Mouse (Mus musculus) embryonic facial prominence, embryonic 10.5 days (tissue): ENCODE results near the gene Ncaph. TPM values are rescaled to one million over a fixed set of nuclear protein-coding genes. Genes with fewer than 3 reads are reported as not detected.
"Not testable (repeated sequence)": the region's sequence is repeated elsewhere in the genome, so short reads cannot be mapped to it uniquely, and the experiment has no call there.

Experiments used
- DNase-seq: peaks from one replicate; pipeline ENCODE4 v3.0.0-alpha.2; 2017; ENCODE audit warnings: low spot score
- H3K27ac ChIP-seq: fragments of 300-500 bp; sonication (generic); replicated peaks from 2 replicates; pipeline ENCODE4 v1.5.1; 2016; ENCODE audit warnings: mild to moderate bottlenecking
- H3K27me3 ChIP-seq: fragments of 300-500 bp; sonication (generic); replicated peaks from 2 replicates; pipeline ENCODE4 v1.6.1; 2016; ENCODE audit warnings: low read depth, mild to moderate bottlenecking; ENCODE audit not compliant: poor library complexity, severe bottlenecking
- H3K36me3 ChIP-seq: fragments of 300-500 bp; sonication (generic); replicated peaks from 2 replicates; pipeline ENCODE4 v1.6.1; 2016; ENCODE audit warnings: mild to moderate bottlenecking, moderate library complexity
- H3K4me1 ChIP-seq: fragments of 300-500 bp; sonication (generic); 2 replicates; pipeline ENCODE4 v1.6.1; 2016
- H3K4me3 ChIP-seq: fragments of 300-500 bp; sonication (generic); 2 replicates; pipeline ENCODE4 v1.5.1; 2016; ENCODE audit warnings: mild to moderate bottlenecking, moderate library complexity
- H3K9me3 ChIP-seq: fragments of 300-500 bp; sonication (generic); 2 replicates; pipeline ENCODE4 v1.6.1; 2016; ENCODE audit warnings: mild to moderate bottlenecking
- WGBS: fragments of 180-500 bp; shearing (Covaris S2); methylation state at CpG from one replicate; pipeline ENCODE4 v1.1.7; 2016; 5-methylcytosine and 5-hydroxymethylcytosine counted together
- polyA plus RNA-seq: library from polyadenylated mRNA; unstranded; fragments of >200 nt; fragmentation: Nextera tagmentation; extraction: Ambion mirVana; gene quantifications from 2 replicates; pipeline ENCODE4 v1.2.1, GENCODE M21; 2016

Gene Ncaph
- polyA plus RNA-seq, 1 experiment from 2014 or later = 117 TPM

DNA sequence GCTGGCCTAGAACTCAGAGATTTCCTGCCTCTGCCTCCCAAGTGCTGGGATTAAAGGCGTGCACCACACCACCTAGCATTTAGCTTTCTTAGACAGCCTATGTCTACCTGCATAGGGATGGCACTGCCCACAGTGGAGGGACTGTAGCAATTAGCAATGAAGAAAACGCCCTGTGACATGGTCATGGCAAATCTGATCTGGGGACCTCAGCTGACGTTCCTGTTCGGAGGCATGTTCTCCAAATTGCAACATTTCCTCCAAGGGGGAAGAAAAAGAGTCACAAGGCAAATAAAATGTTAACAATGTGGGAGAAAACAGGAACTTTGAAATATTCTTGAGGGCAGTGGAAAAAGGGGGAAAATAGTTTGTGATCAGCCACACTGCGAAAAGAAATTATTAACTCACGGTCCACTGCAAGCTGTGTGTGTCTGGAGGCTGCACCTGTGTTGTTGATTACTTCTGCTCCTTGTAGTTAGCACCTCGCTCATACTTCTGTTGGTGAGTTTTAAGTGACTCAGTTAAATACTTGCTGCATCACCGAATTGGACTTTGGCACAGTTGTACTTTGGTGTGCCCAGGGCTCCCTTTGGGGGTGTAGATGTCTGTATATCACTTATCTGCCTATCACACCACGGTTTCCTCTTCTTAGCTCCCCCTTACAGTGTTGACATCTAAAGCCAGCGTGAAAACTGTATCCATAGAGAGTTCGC is 53.7 kb downstream of the Ncaph start:
- H3K9me3 ChIP-seq = no peaks in the 10 kb centered on the region
- WGBS = 90% methylated on average over 11 of the region's 11 CpGs
- H3K27me3 ChIP-seq = no peaks in the 10 kb centered on the region
- H3K36me3 ChIP-seq = peaks cover 5% of the 10 kb centered on the region; the same call in 1 of the 2 replicates
- no peaks in the 10 kb centered on the region for H3K4me1 ChIP-seq
- no peak overlapping the region for H3K27ac ChIP-seq
- DNase-seq = no peak
- no peak overlapping the region for H3K4me3 ChIP-seq

DNA sequence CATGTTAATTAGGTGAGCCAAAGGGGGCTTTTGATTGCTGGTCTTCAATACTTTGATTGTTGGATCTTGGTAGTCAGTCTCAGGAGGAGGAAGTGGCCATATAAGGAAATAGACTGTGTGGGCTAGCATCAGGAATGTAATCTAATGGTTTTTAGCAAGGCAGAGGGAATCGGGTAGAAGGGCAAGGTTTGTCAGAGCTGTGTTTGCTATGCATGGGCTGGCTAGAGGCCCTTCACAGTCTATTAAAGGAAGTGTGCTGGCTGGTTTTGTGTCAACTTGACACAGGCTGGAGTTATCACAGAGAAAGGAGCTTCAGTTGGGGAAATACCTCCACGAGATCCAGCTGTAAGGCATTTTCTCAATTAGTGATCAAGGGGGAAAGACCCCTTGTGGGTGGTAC is 54.7 kb downstream of the Ncaph start:
- 78% methylated on average over 2 of the region's 2 CpGs for WGBS
- H3K27me3 ChIP-seq, H3K36me3 ChIP-seq: not testable (repeated sequence)

DNA sequence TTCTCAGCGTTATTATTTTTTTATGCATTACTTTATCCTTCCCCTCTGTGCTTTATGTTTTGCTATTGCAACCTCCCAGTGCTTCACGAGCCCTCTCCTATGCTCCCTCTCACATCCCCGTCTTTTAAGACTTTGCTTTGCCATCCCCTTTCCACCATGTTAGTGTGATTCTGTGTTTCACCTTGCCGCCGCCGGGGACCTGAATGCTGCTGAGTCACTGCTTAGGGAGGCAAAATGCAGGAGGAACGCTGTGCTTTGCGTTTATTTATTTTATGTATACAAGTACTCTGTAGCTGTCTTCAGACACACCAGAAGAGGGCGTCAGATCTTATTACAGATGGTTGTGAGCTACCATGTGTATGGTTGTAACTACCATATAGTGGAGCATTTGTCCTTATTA is 56.1 kb downstream of the Ncaph start:
- Histone ChIP-seq H3K36me3 (peaks cover 5% of the 10 kb centered on the region; the same call in 1 of the 2 replicates), H3K9me3 (no peaks in the 10 kb centered on the region), H3K27me3 (no peaks in the 10 kb centered on the region), H3K27ac (no peak overlapping the region), H3K4me1 (no peaks in the 10 kb centered on the region), H3K4me3 (no peak overlapping the region)
- WGBS = 74% methylated on average over 9 of the region's 9 CpGs
- DNase-seq = no peak

More for the DNA sequence above, 54.7 kb downstream of the Ncaph start:
- not testable (repeated sequence) for H3K4me1 ChIP-seq, H3K27ac ChIP-seq, H3K9me3 ChIP-seq, H3K4me3 ChIP-seq, DNase-seq

DNA sequence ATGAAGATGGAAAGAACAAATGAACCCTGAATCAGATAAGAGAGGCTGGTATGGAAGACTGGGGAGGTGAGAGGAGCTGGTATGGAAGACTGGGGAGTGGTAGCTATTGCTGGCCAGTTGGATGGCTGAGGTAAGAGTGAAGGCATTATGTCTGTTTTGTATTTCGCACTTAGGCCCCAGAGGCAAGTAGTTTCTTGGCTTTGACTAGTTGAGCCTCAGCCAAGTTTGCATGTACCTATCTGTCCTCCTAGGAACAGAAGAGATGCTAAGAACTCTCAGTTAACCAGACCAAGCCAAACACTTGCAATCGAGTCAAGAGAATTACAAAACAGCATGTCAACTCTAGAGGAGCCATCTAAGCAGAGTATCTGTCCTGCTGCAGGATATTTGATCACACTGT is 59.6 kb downstream of the Ncaph start:
- no peaks in the 10 kb centered on the region for H3K36me3 ChIP-seq
- no peaks in the 10 kb centered on the region for H3K27me3 ChIP-seq
- no peaks in the 10 kb centered on the region for H3K9me3 ChIP-seq
- no peak for DNase-seq
- peaks cover 9% of the 10 kb centered on the region for H3K4me1 ChIP-seq
- no peak overlapping the region for H3K4me3 ChIP-seq
- H3K27ac ChIP-seq = no peak overlapping the region
- 89% methylated on average over 2 of the region's 2 CpGs for whole genome bisulfite sequencing

DNA sequence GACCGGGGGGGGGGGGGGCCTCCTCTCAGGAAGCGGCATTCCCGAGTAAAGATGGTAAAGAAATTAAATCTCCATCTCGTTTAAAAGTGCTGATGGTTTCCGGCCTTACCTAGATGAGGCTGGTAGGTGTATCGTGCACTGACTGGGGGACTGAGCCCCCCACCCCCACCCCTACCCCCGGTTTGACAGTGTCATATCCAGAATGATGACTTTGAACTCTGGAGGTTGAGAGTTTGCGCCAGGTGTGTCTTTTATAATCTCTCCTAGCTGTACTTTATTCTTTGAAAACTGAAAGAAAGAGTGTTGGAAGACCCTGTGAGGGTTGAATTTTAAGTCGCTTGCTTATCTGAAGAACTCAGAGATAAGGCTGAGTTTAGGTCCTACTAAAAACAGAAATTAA is 62.9 kb downstream of the Ncaph start:
- H3K9me3 ChIP-seq = no peaks in the 10 kb centered on the region
- 11% methylated on average over 9 of the region's 9 CpGs for WGBS
- DNase-seq = no peak
- H3K36me3 ChIP-seq = peaks cover 14% of the 10 kb centered on the region
- H3K27ac ChIP-seq = peak overlapping the region; percentile 92
- peak overlapping the region; percentile 71 for H3K4me3 ChIP-seq
- no peaks in the 10 kb centered on the region for H3K27me3 ChIP-seq
- H3K4me1 ChIP-seq = peaks cover 9% of the 10 kb centered on the region

DNA sequence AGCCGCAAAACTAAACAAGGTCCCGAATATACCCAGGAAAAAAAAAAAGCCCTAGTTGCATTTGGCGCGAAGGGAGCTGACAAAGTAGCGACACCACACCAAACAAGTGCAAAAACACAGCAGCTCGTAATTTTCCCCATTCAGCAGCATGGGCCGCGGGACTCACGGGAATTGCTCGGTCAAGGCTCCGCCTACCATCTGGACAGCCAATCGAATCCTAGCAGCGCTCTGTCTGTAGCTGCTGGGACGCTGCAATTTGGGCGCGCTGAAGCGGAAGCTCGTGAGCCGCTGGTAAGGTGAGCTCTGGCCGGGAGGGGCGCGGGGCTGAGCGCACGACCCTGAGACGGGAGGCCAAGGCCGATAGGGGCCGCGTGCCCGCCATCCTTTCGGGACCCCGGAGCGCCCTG is 63.3 kb downstream of the Ncaph start, which contains the start of gene Blvra:
Gene Blvra, plus strand, starts transcription at position 231 of the 407 bp plus-strand sequence.
- no peaks in the 10 kb centered on the region for H3K27me3 ChIP-seq
- peak within 1 kb of the TSS; percentile 92 for H3K27ac ChIP-seq
- under 1% methylated on average over 32 of the region's 32 CpGs for WGBS
- H3K9me3 ChIP-seq = no peaks in the 10 kb centered on the region
- H3K36me3 ChIP-seq = peaks cover 18% of the 10 kb centered on the region
- H3K4me3 ChIP-seq = peak within 1 kb of the TSS; percentile 71
- DNase-seq = peak; percentile 95
- H3K4me1 ChIP-seq = peaks cover 9% of the 10 kb centered on the region

DNA sequence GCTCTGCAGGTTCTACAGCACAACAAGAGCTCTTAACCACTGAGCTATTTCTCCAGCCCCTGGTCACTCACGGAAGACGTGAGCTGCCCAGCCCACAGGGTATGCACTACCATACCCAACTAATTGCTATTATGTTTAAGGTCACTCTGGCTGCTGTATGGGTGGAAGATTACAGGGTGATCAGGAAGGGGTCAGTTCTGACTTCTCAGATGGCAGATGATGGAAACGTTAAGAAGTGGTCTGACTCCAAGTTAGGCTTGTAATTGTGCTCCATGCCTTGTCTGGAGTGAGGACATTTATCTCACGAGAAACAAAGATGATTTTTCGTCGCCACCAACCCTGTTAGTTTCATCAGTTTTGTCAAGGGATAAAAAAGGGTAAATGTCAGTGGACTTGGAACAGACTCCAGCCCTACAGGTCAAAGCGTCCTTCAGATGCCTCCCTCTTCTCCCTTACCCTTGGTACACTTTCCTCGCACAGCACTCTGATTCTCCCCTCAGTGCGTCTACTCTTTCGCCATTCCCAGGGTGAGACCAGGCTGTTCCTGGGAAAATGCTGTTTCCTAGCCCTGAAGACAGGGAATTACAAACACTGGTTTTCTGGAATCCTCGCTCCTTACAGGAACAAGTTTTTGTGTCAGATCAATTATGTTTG is 63.8 kb downstream of the Ncaph start:
- H3K36me3 ChIP-seq = peaks cover 18% of the 10 kb centered on the region
- no peaks in the 10 kb centered on the region for H3K27me3 ChIP-seq
- DNase-seq = peak; percentile 30
- H3K27ac ChIP-seq = peak overlapping the region; percentile 92
- H3K9me3 ChIP-seq = no peaks in the 10 kb centered on the region
- H3K4me1 ChIP-seq = peaks cover 9% of the 10 kb centered on the region
- WGBS = 11% methylated on average over 11 of the region's 11 CpGs
- H3K4me3 ChIP-seq = peak overlapping the region; percentile 71

DNA sequence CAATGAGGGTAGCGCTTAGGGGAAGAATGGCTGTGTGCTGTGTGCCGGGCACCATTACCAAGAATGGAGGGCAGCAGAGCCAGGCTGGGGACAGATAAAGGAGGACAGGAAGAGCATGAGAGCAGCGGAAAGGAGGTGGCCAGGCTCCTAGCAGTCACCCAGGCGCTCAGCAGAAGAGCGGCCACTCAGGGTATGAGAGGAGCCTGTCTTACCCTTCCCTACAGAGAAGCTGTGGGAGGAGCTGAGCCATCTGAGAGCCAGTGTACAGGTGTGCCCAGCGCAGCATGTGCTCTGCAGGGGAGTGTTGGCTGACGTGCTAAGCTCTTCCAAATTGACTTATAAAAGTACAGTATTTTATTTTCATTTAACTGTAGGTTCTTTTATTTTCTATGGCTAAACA is 64.9 kb downstream of the Ncaph start:
- H3K27ac ChIP-seq = no peak overlapping the region
- H3K27me3 ChIP-seq = no peaks in the 10 kb centered on the region
- WGBS = 76% methylated on average over 7 of the region's 7 CpGs
- H3K9me3 ChIP-seq = no peaks in the 10 kb centered on the region
- no peak for DNase-seq
- no peak overlapping the region for H3K4me3 ChIP-seq
- H3K4me1 ChIP-seq = peaks cover 9% of the 10 kb centered on the region
- H3K36me3 ChIP-seq = peaks cover 28% of the 10 kb centered on the region

DNA sequence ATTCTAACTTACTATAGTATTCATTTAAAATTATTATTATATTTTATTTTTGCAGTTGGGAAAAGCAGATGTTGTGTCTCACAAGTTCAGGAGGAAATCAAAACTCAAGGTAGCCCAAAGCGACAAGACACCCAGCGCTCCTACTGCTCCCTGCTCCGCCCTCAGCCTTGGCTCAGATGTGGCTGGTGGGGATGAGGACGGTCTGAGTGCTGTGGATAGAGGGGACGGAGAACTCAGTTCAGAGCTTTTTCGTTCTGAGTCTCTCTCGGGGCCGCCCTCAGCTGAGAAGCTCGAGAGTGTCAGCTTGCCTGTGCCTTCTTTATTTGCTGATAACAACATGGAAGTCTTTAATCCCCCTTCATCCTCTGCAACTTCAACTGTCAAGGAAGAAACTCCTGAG is 72.3 kb downstream of the Ncaph start:
- Histone ChIP-seq H3K36me3 (peaks cover 85% of the 10 kb centered on the region), H3K27ac (no peak overlapping the region), H3K27me3 (no peaks in the 10 kb centered on the region), H3K9me3 (no peaks in the 10 kb centered on the region), H3K4me1 (no peaks in the 10 kb centered on the region), H3K4me3 (no peak overlapping the region)
- 94% methylated on average over 9 of the region's 9 CpGs for WGBS
- DNase-seq = no peak

Other genes with a start within 250 kb of the Ncaph start
- 28.5 and 28.7 TPM in 2 replicates for gene Sppl2a, start 200.7 kb downstream of the Ncaph start, polyA plus RNA-seq
- gene Ap4e1, start 125.2 kb downstream of the Ncaph start, polyA plus RNA-seq = 12.4 and 12.9 TPM in 2 replicates
- 21.2 and 26.4 TPM in 2 replicates for gene Blvra, start 63.3 kb downstream of the Ncaph start, polyA plus RNA-seq
- gene Itpripl1, start 9.5 kb upstream of the Ncaph start, polyA plus RNA-seq = 14.6 and 17.4 TPM in 2 replicates
- 2.5 and 2.6 TPM in 2 replicates for gene 1810024B03Rik, start 74.3 kb upstream of the Ncaph start, polyA plus RNA-seq
- gene Snrnp200, start 74.4 kb upstream of the Ncaph start, polyA plus RNA-seq = 108 TPM in 2 replicates
- gene Ciao1, start 113.9 kb upstream of the Ncaph start, polyA plus RNA-seq = 54.9 and 55.5 TPM in 2 replicates
- gene Tmem127, start 114.0 kb upstream of the Ncaph start, polyA plus RNA-seq = 22.5 and 23.1 TPM in 2 replicates
- gene Stard7, start 136.3 kb upstream of the Ncaph start, polyA plus RNA-seq = 80.1 and 81.2 TPM in 2 replicates
- 3.3 and 3.6 TPM in 2 replicates for gene Dusp2, start 202.2 kb upstream of the Ncaph start, polyA plus RNA-seq
- 0.09 and 0.15 TPM in 2 replicates for gene Astl, start 204.7 kb upstream of the Ncaph start, polyA plus RNA-seq
- 1.9 and 2.2 TPM in 2 replicates for gene Adra2b, start 229.3 kb upstream of the Ncaph start, polyA plus RNA-seq